Mouse (Mus musculus): ENCODE data around the gene Zfp609.

DNA sequence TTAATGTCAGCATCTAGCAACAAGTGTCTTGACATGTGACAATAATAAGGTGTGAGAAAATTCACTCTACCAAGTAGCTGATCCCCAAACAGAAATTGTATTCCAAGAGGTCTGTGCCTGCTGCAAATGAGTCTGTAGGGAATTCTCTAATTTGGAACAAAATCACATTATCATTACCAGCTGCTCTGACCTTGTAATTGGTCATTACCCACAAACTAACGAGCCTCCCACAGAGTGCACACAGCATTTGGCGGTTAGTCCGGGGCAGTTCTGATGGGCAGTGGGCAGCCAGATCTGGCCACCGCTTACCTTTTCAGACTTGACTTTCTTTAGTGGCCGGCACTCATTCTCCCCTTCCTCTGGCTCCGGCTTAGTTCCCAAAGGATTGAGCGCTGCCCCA lies 33.1 kb downstream of the Zfp609 start:
- TF ChIP-seq CTCF (IDR thresholded peaks at IDR 0.05; ENCODE audit: low read depth, low read length) (no peak), POLR2A (IDR thresholded peaks at IDR 0.05; ENCODE audit: extremely low read depth, insufficient read depth, low read length) (no peak)
